ENCODE assay signal across 9 mouse cellular contexts in genomic region chr5:143917418-143917817, GRCm38 (mm10). TPM values are rescaled to one million over a fixed set of nuclear protein-coding genes. Genes with fewer than 3 reads are reported as not detected.
DNase-seq lines count a peak whose midpoint lies in the region; ATAC-seq and TF ChIP-seq lines count a peak whose summit lies in the region.
"Had no signal": no experiment of that assay in that cellular context is flagged by ENCODE, and none has a peak within 500 bp of the region (broad histone marks: within the 10 kb centered on the region; RNA-seq: fewer than 3 reads in every experiment).

No protein-coding gene starts in this region.

- peaks cover 2% of the 10 kb centered on the region for H3K36me3 ChIP-seq in kidney, adult 2 months (ENCODE audit: control insufficient read depth, insufficient read depth, low read length)
- peaks cover 56% of the 10 kb centered on the region for H3K36me3 ChIP-seq in kidney, embryonic 14.5 days (ENCODE audit: control insufficient read depth, insufficient read depth, low read length)
- H3K36me3 ChIP-seq in ES-Bruce4 (ENCODE audit: control insufficient read depth, insufficient read depth, low read length, poor library complexity, severe bottlenecking) = peaks cover 43% of the 10 kb centered on the region
- peaks cover 15% of the 10 kb centered on the region for H3K36me3 ChIP-seq in stomach, postnatal 0 days (ENCODE audit: control insufficient read depth, insufficient read depth, low read length)

- no peak for ATAC-seq in kidney, embryonic 14.5 days (ENCODE audit: low FRiP score, low TSS enrichment)
- ATAC-seq in granulocyte monocyte progenitor cell, adult 5-6 weeks (replicated peaks; ENCODE audit: poor library complexity, severe bottlenecking) = 0 out of 2 replicates have a peak, but pooled peaks have one; percentile 22
- ATAC-seq in stomach, postnatal 0 days (ENCODE audit: low FRiP score, low TSS enrichment) = peak; percentile 62

- no peaks in the 10 kb centered on the region for H3K9me3 ChIP-seq in kidney, embryonic 14.5 days (ENCODE audit: control insufficient read depth, low read length)
- H3K9me3 ChIP-seq in ES-Bruce4 (replicated peaks; ENCODE audit: control insufficient read depth, insufficient read depth, low read length, poor library complexity, severe bottlenecking) = no peaks in the 10 kb centered on the region
- H3K9me3 ChIP-seq in stomach, postnatal 0 days (ENCODE audit: control insufficient read depth, low read length) = no peaks in the 10 kb centered on the region

- TF ChIP-seq POLR2A in kidney, adult 2 months (IDR thresholded peaks at IDR 0.05; ENCODE audit: low read depth, low read length) = no peak
- no peak for TF ChIP-seq POLR2A in ES-Bruce4 (IDR thresholded peaks at IDR 0.05; ENCODE audit: insufficient read depth, low read length)
- TF ChIP-seq POLR2A in bone marrow, adult 2 months (IDR thresholded peaks at IDR 0.05; ENCODE audit: borderline replicate concordance, control insufficient read depth, low read depth, low read length) = no peak
- no peak for TF ChIP-seq POLR2A in lung, adult 2 months (IDR thresholded peaks at IDR 0.05; ENCODE audit: borderline replicate concordance, extremely low read depth, low read depth, low read length)

- H3K27me3 ChIP-seq in kidney, adult 2 months (replicated peaks; ENCODE audit: control insufficient read depth, insufficient read depth, low read length) = no peaks in the 10 kb centered on the region
- no peaks in the 10 kb centered on the region for H3K27me3 ChIP-seq in kidney, embryonic 14.5 days (ENCODE audit: control insufficient read depth, insufficient read depth, low read length)
- H3K27me3 ChIP-seq in ES-Bruce4 (ENCODE audit: control insufficient read depth, insufficient read depth, low read length, poor library complexity, severe bottlenecking) = no peaks in the 10 kb centered on the region
- H3K27me3 ChIP-seq in stomach, postnatal 0 days (ENCODE audit: control insufficient read depth, insufficient read depth, low read length) = no peaks in the 10 kb centered on the region

- 27% methylated on average over 5 of the region's 5 CpGs for WGBS in kidney, adult 2 months
- WGBS in kidney, embryonic 14.5 days = 49% methylated on average over 5 of the region's 5 CpGs
- 47% methylated on average over 5 of the region's 5 CpGs for WGBS in bone marrow, adult 2 months
- WGBS in lung, adult 2 months = 32% methylated on average over 5 of the region's 5 CpGs
- WGBS in stomach, postnatal 0 days = 35% methylated on average over 5 of the region's 5 CpGs

- no peaks in the 10 kb centered on the region for H3K4me1 ChIP-seq in kidney, adult 2 months (ENCODE audit: control insufficient read depth, insufficient read depth, low read length)
- H3K4me1 ChIP-seq in kidney, embryonic 14.5 days (ENCODE audit: control insufficient read depth, insufficient read depth, low read length) = no peaks in the 10 kb centered on the region
- H3K4me1 ChIP-seq in ES-Bruce4 (ENCODE audit: control insufficient read depth, insufficient read depth, low read length) = no peaks in the 10 kb centered on the region
- no peaks in the 10 kb centered on the region for H3K4me1 ChIP-seq in bone marrow, adult 2 months (ENCODE audit: control insufficient read depth, insufficient read depth, low read length)
- no peaks in the 10 kb centered on the region for H3K4me1 ChIP-seq in lung, adult 2 months (ENCODE audit: control insufficient read depth, insufficient read depth, low read length)
- no peaks in the 10 kb centered on the region for H3K4me1 ChIP-seq in stomach, postnatal 0 days (replicated peaks; ENCODE audit: control insufficient read depth, insufficient read depth)

- no peak overlapping the region for H3K9ac ChIP-seq in kidney, embryonic 14.5 days (ENCODE audit: low read depth, low read length)
- no peak overlapping the region for H3K9ac ChIP-seq in ES-Bruce4 (ENCODE audit: low read depth, poor library complexity, severe bottlenecking)
- no peak overlapping the region for H3K9ac ChIP-seq in stomach, postnatal 0 days (ENCODE audit: low read length)

- peak; percentile 75 for TF ChIP-seq CTCF in kidney, adult 2 months (conservative IDR thresholded peaks at IDR 0.05; ENCODE audit: insufficient read depth, insufficient read length, low read depth, low read length)
- peak; percentile 56 for TF ChIP-seq CTCF in ES-Bruce4 (IDR thresholded peaks at IDR 0.05; ENCODE audit: low read depth, low read length)
- peak; percentile 64 for TF ChIP-seq CTCF in bone marrow, adult 2 months (IDR thresholded peaks at IDR 0.05; ENCODE audit: control insufficient read depth, insufficient read depth, low read length)
- peak; percentile 75 for TF ChIP-seq CTCF in lung, adult 2 months (IDR thresholded peaks at IDR 0.05; ENCODE audit: insufficient read depth, low read length)
- TF ChIP-seq CTCF in stomach, postnatal 0 days (IDR thresholded peaks at IDR 0.05; ENCODE audit: low read depth) = peak; percentile 79

- DNase-seq in kidney, adult 2 months = peak; percentile 79
- DNase-seq in lung, adult 2 months = peak; percentile 50
- peak; percentile 68 for DNase-seq in stomach, postnatal 0 days (ENCODE audit: low spot score)
- no peak for DNase-seq in right cerebral cortex, postnatal 14 days

- H3K27ac ChIP-seq in kidney, adult 2 months (ENCODE audit: insufficient read depth, low read depth, low read length) = no peak overlapping the region
- H3K27ac ChIP-seq in kidney, embryonic 14.5 days (ENCODE audit: low read depth, low read length) = no peak overlapping the region
- H3K27ac ChIP-seq in ES-Bruce4 (ENCODE audit: insufficient read depth, low read length) = no peak overlapping the region
- no peak overlapping the region for H3K27ac ChIP-seq in bone marrow, adult 2 months (ENCODE audit: control insufficient read depth, insufficient read depth, low read depth, low read length, poor library complexity)
- no peak overlapping the region for H3K27ac ChIP-seq in stomach, postnatal 0 days (replicated peaks)

- H3K4me3 ChIP-seq in kidney, adult 2 months (ENCODE audit: insufficient read depth, low read depth, low read length) = no peak overlapping the region
- H3K4me3 ChIP-seq in kidney, embryonic 14.5 days (ENCODE audit: low read length) = no peak overlapping the region
- H3K4me3 ChIP-seq in ES-Bruce4 (ENCODE audit: low read depth, low read length) = no peak overlapping the region
- H3K4me3 ChIP-seq in bone marrow, adult 2 months (replicated peaks; ENCODE audit: control insufficient read depth, low read depth, low read length) = no peak overlapping the region
- H3K4me3 ChIP-seq in lung, adult 2 months (replicated peaks; ENCODE audit: extremely low read depth, low read depth, low read length) = no peak overlapping the region
- no peak overlapping the region for H3K4me3 ChIP-seq in stomach, postnatal 0 days (ENCODE audit: low read depth, low read length)

- no peak overlapping the region for H3K4me2 ChIP-seq in kidney, embryonic 14.5 days (replicated peaks; ENCODE audit: low read depth, low read length)
- H3K4me2 ChIP-seq in stomach, postnatal 0 days (replicated peaks; ENCODE audit: low read depth) = no peak overlapping the region

- no peak for TF ChIP-seq EP300 in ES-Bruce4 (IDR thresholded peaks at IDR 0.05; ENCODE audit: insufficient read depth, low read depth, low read length)
- no peak for TF ChIP-seq EP300 in stomach, postnatal 0 days (optimal IDR thresholded peaks at IDR 0.05)

RNA-seq across cellular contexts. Expression of gene Pms2, which starts 7.7 kb away (rescaled TPM):
- 2.0 and 2.5 TPM in 2 replicates for polyA plus RNA-seq in kidney, adult 2 months (2012; rRNA removed)
- polyA plus RNA-seq in kidney, embryonic 14.5 days (2014; fragmentation: Nextera tagmentation; extraction: Ambion mirVana) = 27.2 and 37.5 TPM in 2 replicates
- polyA plus RNA-seq in ES-Bruce4 (2011; ENCODE audit: insufficient read depth, insufficient read length, low read depth, missing spikeins) = 29.7 and 36.7 TPM in 2 replicates
- polyA plus RNA-seq in bone marrow, adult 2 months (2011; ENCODE audit: insufficient read depth, insufficient read length, low replicate concordance, missing spikeins) = 10.1 and 10.3 TPM in 2 replicates
- total RNA-seq in granulocyte monocyte progenitor cell, adult 5-6 weeks (2014; fragmentation: Nextera tagmentation) = 21.7 and 33.0 TPM in 2 replicates
- 35.4 and 42.6 TPM in 2 replicates for total RNA-seq in granulocyte monocyte progenitor cell, adult 5-6 weeks (2017)
- polyA plus RNA-seq in lung, adult 2 months (2012; rRNA removed) = 2.3 and 3.4 TPM in 2 replicates
- 8.0 and 8.9 TPM in 2 replicates for polyA plus RNA-seq in stomach, postnatal 0 days (2015; fragmentation: Nextera tagmentation; extraction: Ambion mirVana)

RNA-seq across cellular contexts. Expression of gene Aimp2, which starts 7.8 kb away (rescaled TPM):
- polyA plus RNA-seq in kidney, adult 2 months (2012; rRNA removed) = 35.9 and 41.9 TPM in 2 replicates
- polyA plus RNA-seq in kidney, embryonic 14.5 days (2014; fragmentation: Nextera tagmentation; extraction: Ambion mirVana) = 113 and 120 TPM in 2 replicates
- 130 and 134 TPM in 2 replicates for polyA plus RNA-seq in ES-Bruce4 (2011; ENCODE audit: insufficient read depth, insufficient read length, low read depth, missing spikeins)
- 21.8 and 24.3 TPM in 2 replicates for polyA plus RNA-seq in bone marrow, adult 2 months (2011; ENCODE audit: insufficient read depth, insufficient read length, low replicate concordance, missing spikeins)
- 30.0 and 72.5 TPM in 2 replicates for total RNA-seq in granulocyte monocyte progenitor cell, adult 5-6 weeks (2014; fragmentation: Nextera tagmentation)
- total RNA-seq in granulocyte monocyte progenitor cell, adult 5-6 weeks (2017) = 101 and 115 TPM in 2 replicates
- polyA plus RNA-seq in lung, adult 2 months (2012; rRNA removed) = 25.5 and 29.0 TPM in 2 replicates
- polyA plus RNA-seq in stomach, postnatal 0 days (2015; fragmentation: Nextera tagmentation; extraction: Ambion mirVana) = 65.6 and 69.4 TPM in 2 replicates

RNA-seq across cellular contexts. Expression of gene Gm42421, which starts 10.6 kb away (rescaled TPM):
- polyA plus RNA-seq in kidney, adult 2 months (2012; rRNA removed) = not detected in 2 replicates
- polyA plus RNA-seq in kidney, embryonic 14.5 days (2014; fragmentation: Nextera tagmentation; extraction: Ambion mirVana) = 0.50 and 0.64 TPM in 2 replicates
- polyA plus RNA-seq in ES-Bruce4 (2011; ENCODE audit: insufficient read depth, insufficient read length, low read depth, missing spikeins) = 1.3 and 4.3 TPM in 2 replicates
- 1.5 and 4.5 TPM in 2 replicates for polyA plus RNA-seq in bone marrow, adult 2 months (2011; ENCODE audit: insufficient read depth, insufficient read length, low replicate concordance, missing spikeins)
- not detected in 2 replicates for total RNA-seq in granulocyte monocyte progenitor cell, adult 5-6 weeks (2014; fragmentation: Nextera tagmentation)
- total RNA-seq in granulocyte monocyte progenitor cell, adult 5-6 weeks (2017) = 1.0 TPM in 1 of 2 replicates, not detected in the other
- polyA plus RNA-seq in lung, adult 2 months (2012; rRNA removed) = not detected in 2 replicates
- polyA plus RNA-seq in stomach, postnatal 0 days (2015; fragmentation: Nextera tagmentation; extraction: Ambion mirVana) = 0.28 TPM in 1 of 2 replicates, not detected in the other

RNA-seq across cellular contexts. Expression of gene Rsph10b, which starts 15.4 kb away (rescaled TPM):
- 0.31 and 0.61 TPM in 2 replicates for polyA plus RNA-seq in kidney, adult 2 months (2012; rRNA removed)
- polyA plus RNA-seq in kidney, embryonic 14.5 days (2014; fragmentation: Nextera tagmentation; extraction: Ambion mirVana) = 0.54 and 0.68 TPM in 2 replicates
- polyA plus RNA-seq in ES-Bruce4 (2011; ENCODE audit: insufficient read depth, insufficient read length, low read depth, missing spikeins) = 2.7 and 4.4 TPM in 2 replicates
- 1.9 and 4.8 TPM in 2 replicates for polyA plus RNA-seq in bone marrow, adult 2 months (2011; ENCODE audit: insufficient read depth, insufficient read length, low replicate concordance, missing spikeins)
- total RNA-seq in granulocyte monocyte progenitor cell, adult 5-6 weeks (2014; fragmentation: Nextera tagmentation) = 0.92 TPM in 1 of 2 replicates, not detected in the other
- total RNA-seq in granulocyte monocyte progenitor cell, adult 5-6 weeks (2017) = not detected in 2 replicates
- polyA plus RNA-seq in lung, adult 2 months (2012; rRNA removed) = 3.6 and 6.4 TPM in 2 replicates
- 0.19 and 0.27 TPM in 2 replicates for polyA plus RNA-seq in stomach, postnatal 0 days (2015; fragmentation: Nextera tagmentation; extraction: Ambion mirVana)

RNA-seq across cellular contexts. Expression of gene Ankrd61, which starts 19.9 kb away (rescaled TPM):
- 0.08 and 0.14 TPM in 2 replicates for polyA plus RNA-seq in kidney, adult 2 months (2012; rRNA removed)
- 0.31 and 0.36 TPM in 2 replicates for polyA plus RNA-seq in kidney, embryonic 14.5 days (2014; fragmentation: Nextera tagmentation; extraction: Ambion mirVana)
- polyA plus RNA-seq in ES-Bruce4 (2011; ENCODE audit: insufficient read depth, insufficient read length, low read depth, missing spikeins) = not detected in 2 replicates
- polyA plus RNA-seq in bone marrow, adult 2 months (2011; ENCODE audit: insufficient read depth, insufficient read length, low replicate concordance, missing spikeins) = not detected in 2 replicates
- total RNA-seq in granulocyte monocyte progenitor cell, adult 5-6 weeks (2014; fragmentation: Nextera tagmentation) = not detected in 2 replicates
- not detected in 2 replicates for total RNA-seq in granulocyte monocyte progenitor cell, adult 5-6 weeks (2017)
- polyA plus RNA-seq in lung, adult 2 months (2012; rRNA removed) = 0.07 and 0.18 TPM in 2 replicates
- 0.08 TPM in 1 of 2 replicates, not detected in the other for polyA plus RNA-seq in stomach, postnatal 0 days (2015; fragmentation: Nextera tagmentation; extraction: Ambion mirVana)
- total RNA-seq: gastrocnemius, postnatal 36 days had no signal
